Mouse (Mus musculus) heart, embryonic 10.5 days (tissue): ENCODE data around the gene H3f3b. TPM values are rescaled to one million over a fixed set of nuclear protein-coding genes. Genes with fewer than 3 reads are reported as not detected.
A peak's percentile ranks its signal among the peaks of the same experiment; 100 is the strongest.

Source experiments
- DNase-seq: peaks from one replicate; pipeline ENCODE4 v3.0.0-alpha.2; 2017; ENCODE audit warnings: low spot score
- H3K27ac ChIP-seq: fragments of 300-500 bp; sonication (generic); 2 replicates; pipeline ENCODE4 v1.5.1; 2016; ENCODE audit warnings: mild to moderate bottlenecking
- H3K27me3 ChIP-seq: fragments of 300-500 bp; sonication (generic); 2 replicates; pipeline ENCODE4 v1.6.1; 2016; ENCODE audit warnings: mild to moderate bottlenecking; ENCODE audit not compliant: poor library complexity, insufficient read depth, severe bottlenecking
- H3K36me3 ChIP-seq: fragments of 300-500 bp; sonication (generic); 2 replicates; pipeline ENCODE4 v1.6.1; 2016; ENCODE audit warnings: mild to moderate bottlenecking, moderate library complexity
- H3K4me1 ChIP-seq: fragments of 300-500 bp; sonication (generic); 2 replicates; pipeline ENCODE4 v1.6.1; 2016; ENCODE audit warnings: mild to moderate bottlenecking
- H3K4me3 ChIP-seq: fragments of 300-500 bp; sonication (generic); 2 replicates; pipeline ENCODE4 v1.5.1; 2016; ENCODE audit warnings: mild to moderate bottlenecking, moderate library complexity
- H3K9me3 ChIP-seq: fragments of 300-500 bp; sonication (generic); 2 replicates; pipeline ENCODE4 v1.6.1; 2016; ENCODE audit warnings: mild to moderate bottlenecking, moderate library complexity
- WGBS: fragments of 180-500 bp; shearing (Covaris S2); methylation state at CpG from one replicate; pipeline ENCODE4 v1.1.7; 2016; 5-methylcytosine and 5-hydroxymethylcytosine counted together
- polyA plus RNA-seq: library from polyadenylated mRNA; unstranded; fragments of >200 nt; fragmentation: Nextera tagmentation; extraction: Ambion mirVana; gene quantifications from 2 replicates; pipeline ENCODE4 v1.2.1, GENCODE M21; 2016

H3f3b gene
- 684 and 1,078 TPM in 2 replicates for polyA plus RNA-seq

DNA sequence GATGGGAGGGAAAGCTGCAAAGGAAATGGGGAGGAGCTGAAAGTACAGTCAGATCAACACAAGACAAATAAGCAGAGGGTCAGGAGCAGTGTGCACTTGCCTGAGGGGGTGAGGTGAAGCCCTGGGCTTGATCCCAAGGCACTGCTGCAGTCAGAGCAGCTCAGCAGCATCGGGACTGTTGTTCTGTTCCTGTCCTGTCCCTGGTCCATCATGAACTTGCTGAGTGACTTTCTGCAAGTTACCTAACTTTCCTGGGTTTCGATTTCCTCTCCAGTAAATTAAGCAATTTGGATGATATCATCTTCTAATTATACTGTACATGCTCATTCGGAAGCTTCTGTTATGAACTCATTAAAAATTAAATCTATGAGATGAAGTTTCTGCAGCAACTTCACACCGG is at the start of gene H3f3b:
Gene H3f3b (minus strand): TSS at position 207 of the 400 bp plus-strand sequence.
- H3K27ac ChIP-seq, result no peak within 1 kb of the TSS; the same call in 1 of the 2 replicates
- H3K9me3 ChIP-seq, result no peaks in the 10 kb centered on the region
- peaks cover 9% of the 10 kb centered on the region for H3K4me1 ChIP-seq
- H3K27me3 ChIP-seq, result no peaks in the 10 kb centered on the region
- WGBS, result 70% methylated on average over 4 of the region's 4 CpGs
- DNase-seq, result no peak
- no peak within 1 kb of the TSS for H3K4me3 ChIP-seq
- H3K36me3 ChIP-seq, result peaks cover 15% of the 10 kb centered on the region; the same call in 1 of the 2 replicates

DNA sequence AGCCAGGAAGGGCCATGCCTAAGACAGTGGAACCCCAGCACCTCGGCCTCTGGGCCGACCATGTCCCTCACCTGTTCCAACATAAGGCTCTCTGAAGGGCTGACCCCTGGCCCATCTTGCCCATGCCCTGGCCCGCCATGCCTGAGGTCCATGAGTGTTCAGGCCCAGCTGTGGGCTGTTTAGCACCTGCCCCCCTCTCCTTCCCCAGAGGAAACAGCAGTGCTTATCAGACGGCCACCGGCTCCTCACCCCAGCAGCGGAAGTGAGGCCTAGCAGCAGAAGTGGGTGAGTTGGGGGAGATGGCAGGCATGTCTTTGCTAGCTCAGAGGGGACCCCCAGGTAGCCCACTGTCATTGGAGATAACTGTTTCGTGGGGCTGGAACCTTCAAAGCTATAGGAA is 49.1 kb upstream of the H3f3b start:
- no peaks in the 10 kb centered on the region for H3K9me3 ChIP-seq
- peaks cover 33% of the 10 kb centered on the region for H3K36me3 ChIP-seq
- peak overlapping the region; percentile 53 for H3K4me3 ChIP-seq
- H3K27me3 ChIP-seq, result no peaks in the 10 kb centered on the region
- H3K4me1 ChIP-seq, result peaks cover 76% of the 10 kb centered on the region
- DNase-seq, result no peak
- H3K27ac ChIP-seq, result peak overlapping the region; percentile 86
- 48% methylated on average over 7 of the region's 7 CpGs for WGBS

GRCm38 (mm10) chr11:116076266-116076540 is 48.4 kb upstream of the H3f3b start:
- no peaks in the 10 kb centered on the region for H3K27me3 ChIP-seq
- DNase-seq, result no peak
- 57% methylated on average over 7 of the region's 7 CpGs for WGBS
- peaks cover 27% of the 10 kb centered on the region for H3K36me3 ChIP-seq
- peak overlapping the region; percentile 86 for H3K27ac ChIP-seq
- H3K4me3 ChIP-seq, result peak overlapping the region; percentile 53; the same call in 1 of the 2 replicates
- H3K4me1 ChIP-seq, result peaks cover 77% of the 10 kb centered on the region
- no peaks in the 10 kb centered on the region for H3K9me3 ChIP-seq

DNA sequence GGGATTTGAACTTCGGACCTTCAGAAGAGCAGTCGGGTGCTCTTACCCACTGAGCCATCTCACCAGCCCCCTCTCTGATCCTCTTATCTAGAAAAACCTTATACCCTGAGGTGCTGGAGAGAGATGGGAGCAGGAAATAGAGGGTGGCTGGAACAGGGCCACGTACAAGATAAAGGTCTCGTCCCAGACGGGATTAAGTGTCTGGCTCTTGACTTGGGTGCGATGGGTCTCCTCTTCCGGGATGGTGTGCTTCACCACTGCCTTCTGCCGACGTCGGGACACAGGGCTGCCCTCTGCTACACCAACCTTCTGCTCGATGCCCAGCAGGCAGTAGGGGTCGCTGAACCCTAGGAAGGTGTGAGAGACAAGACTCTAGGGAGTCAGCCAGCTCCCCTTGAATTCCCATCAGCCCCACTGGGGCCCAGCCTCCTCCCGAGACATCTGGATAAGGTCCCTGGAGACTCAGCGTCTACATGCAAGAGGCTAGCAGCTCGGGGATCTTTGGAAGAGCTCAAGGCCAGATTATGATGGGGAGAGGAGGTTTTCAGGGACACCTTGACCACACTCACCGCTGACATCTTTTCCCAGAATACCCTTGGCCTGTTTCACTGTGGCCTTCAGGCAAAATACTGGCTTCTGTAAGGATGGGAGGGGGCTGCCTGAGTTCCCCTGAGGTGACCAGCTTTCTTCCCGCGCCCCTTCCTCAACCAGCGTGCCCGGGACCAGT is 47.9 kb upstream of the H3f3b start:
- H3K4me3 ChIP-seq, result peak overlapping the region; percentile 53; the same call in 1 of the 2 replicates
- WGBS, result 29% methylated on average over 20 of the region's 20 CpGs
- H3K4me1 ChIP-seq, result peaks cover 77% of the 10 kb centered on the region
- H3K36me3 ChIP-seq, result peaks cover 22% of the 10 kb centered on the region
- H3K27ac ChIP-seq, result peak overlapping the region; percentile 86
- no peaks in the 10 kb centered on the region for H3K27me3 ChIP-seq
- H3K9me3 ChIP-seq, result no peaks in the 10 kb centered on the region
- DNase-seq, result no peak

- H3K4me1 ChIP-seq, result peaks cover 74% of the 10 kb centered on the region
Observed at GRCm38 (mm10) chr11:116074436-116074991, 46.8 kb upstream of the H3f3b start.

GRCm38 (mm10) chr11:116072608-116073007 is 44.8 kb upstream of the H3f3b start:
- Histone ChIP-seq H3K27me3 (no peaks in the 10 kb centered on the region; the same call in 1 of the 2 replicates), H3K27ac (no peak overlapping the region), H3K9me3 (no peaks in the 10 kb centered on the region), H3K4me1 (peaks cover 55% of the 10 kb centered on the region), H3K4me3 (no peak overlapping the region), H3K36me3 (no peaks in the 10 kb centered on the region)
- WGBS, result 65% methylated on average over 3 of the region's 3 CpGs
- no peak for DNase-seq

More at GRCm38 (mm10) chr11:116074436-116074991, 46.8 kb upstream of the H3f3b start:
- H3K27ac ChIP-seq, result peak overlapping the region; percentile 57; the same call in 1 of the 2 replicates
- H3K27me3 ChIP-seq, result no peaks in the 10 kb centered on the region
- no peaks in the 10 kb centered on the region for H3K9me3 ChIP-seq
- peaks cover 10% of the 10 kb centered on the region for H3K36me3 ChIP-seq
- 54% methylated on average over 7 of the region's 7 CpGs for WGBS
- no peak overlapping the region for H3K4me3 ChIP-seq
- DNase-seq, result no peak

DNA sequence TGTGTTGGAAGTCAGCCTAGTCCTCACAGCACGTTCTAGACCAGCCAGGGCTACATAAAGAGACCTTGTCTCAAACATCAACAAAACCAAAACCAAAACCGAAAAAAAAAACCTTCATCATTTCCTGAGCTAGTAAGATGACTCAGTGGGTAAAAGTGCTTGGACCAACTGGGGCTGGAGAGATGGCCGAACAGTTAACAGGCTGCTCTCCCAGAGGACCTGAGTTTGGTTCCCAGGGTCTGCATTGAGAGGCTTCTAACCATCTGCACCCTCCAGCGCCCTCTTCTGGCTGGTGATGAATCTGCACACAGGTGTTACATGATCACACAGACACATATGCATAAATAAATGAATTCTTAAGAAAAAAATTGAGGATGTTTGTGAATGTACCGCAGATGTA is 43.7 kb upstream of the H3f3b start:
- no peak overlapping the region for H3K4me3 ChIP-seq
- H3K4me1 ChIP-seq, result peaks cover 50% of the 10 kb centered on the region
- no peak overlapping the region for H3K27ac ChIP-seq
- H3K36me3 ChIP-seq, result no peaks in the 10 kb centered on the region
- H3K9me3 ChIP-seq, result no peaks in the 10 kb centered on the region
- WGBS, result 65% methylated on average over 5 of the region's 5 CpGs
- no peak for DNase-seq
- H3K27me3 ChIP-seq, result no peaks in the 10 kb centered on the region; the same call in 1 of the 2 replicates

DNA sequence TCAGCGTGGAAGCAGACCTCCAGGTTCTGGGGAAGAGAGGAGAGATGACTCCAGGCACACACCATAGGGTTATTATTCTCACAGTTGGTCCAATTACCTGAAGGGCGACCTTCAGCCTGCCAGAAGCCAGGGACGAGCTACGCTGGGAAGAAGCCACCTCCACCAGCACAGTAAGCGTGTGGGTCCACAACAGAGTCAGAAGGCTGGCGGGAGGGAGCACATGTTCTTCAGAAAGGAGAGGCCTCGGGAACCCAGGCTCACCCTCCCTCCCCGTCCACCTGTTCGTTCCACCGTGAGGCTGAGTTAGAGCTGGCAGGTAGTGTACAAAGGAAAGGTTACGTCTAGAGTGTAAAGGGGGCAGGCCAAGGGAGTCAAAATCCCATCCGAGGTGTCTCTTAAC is 37.6 kb upstream of the H3f3b start:
- DNase-seq, result no peak
- Histone ChIP-seq H3K27ac (no peak overlapping the region), H3K27me3 (no peaks in the 10 kb centered on the region; the same call in 1 of the 2 replicates), H3K36me3 (peaks cover 21% of the 10 kb centered on the region), H3K4me1 (peaks cover 32% of the 10 kb centered on the region), H3K4me3 (no peak overlapping the region), H3K9me3 (no peaks in the 10 kb centered on the region)
- WGBS, result 86% methylated on average over 12 of the region's 12 CpGs

- no peak for DNase-seq
- H3K27me3 ChIP-seq, result no peaks in the 10 kb centered on the region; the same call in 1 of the 2 replicates
- WGBS, result 56% methylated on average over 23 of the region's 23 CpGs
- H3K4me3 ChIP-seq, result no peak overlapping the region
- H3K9me3 ChIP-seq, result no peaks in the 10 kb centered on the region
- peaks cover 31% of the 10 kb centered on the region for H3K36me3 ChIP-seq
- peak overlapping the region; percentile 37; the same call in 1 of the 2 replicates for H3K27ac ChIP-seq
- peaks cover 26% of the 10 kb centered on the region for H3K4me1 ChIP-seq
Observed at GRCm38 (mm10) chr11:116064187-116064867, 36.6 kb upstream of the H3f3b start.

GRCm38 (mm10) chr11:116063562-116063961 is 35.8 kb upstream of the H3f3b start:
- Histone ChIP-seq H3K4me1 (peaks cover 26% of the 10 kb centered on the region), H3K36me3 (peaks cover 38% of the 10 kb centered on the region), H3K27me3 (no peaks in the 10 kb centered on the region; the same call in 1 of the 2 replicates), H3K9me3 (no peaks in the 10 kb centered on the region), H3K4me3 (no peak overlapping the region), H3K27ac (no peak overlapping the region)
- WGBS, result 65% methylated on average over 13 of the region's 13 CpGs
- DNase-seq, result no peak

DNA sequence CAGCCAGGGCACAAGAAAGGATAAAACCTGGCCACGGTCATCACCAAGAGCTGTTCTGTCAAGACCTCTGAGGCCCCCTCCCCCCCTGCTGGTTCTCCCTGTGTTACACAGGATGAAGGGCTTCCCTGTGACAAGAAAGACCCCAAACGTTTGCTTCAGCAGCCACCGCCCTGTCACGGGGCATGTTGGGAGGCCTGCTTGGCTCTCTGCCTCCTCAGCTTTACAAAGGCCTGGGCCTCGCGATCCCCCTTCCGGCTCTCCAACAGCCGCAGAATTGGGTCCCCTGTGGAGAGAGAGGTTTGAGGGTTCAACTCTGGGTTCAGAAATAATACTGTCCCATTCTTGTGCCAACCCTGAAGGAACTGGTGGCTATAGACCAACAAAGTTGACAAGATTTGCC is 34.8 kb upstream of the H3f3b start:
- H3K27ac ChIP-seq, result no peak overlapping the region
- no peak overlapping the region for H3K4me3 ChIP-seq
- WGBS, result 69% methylated on average over 8 of the region's 8 CpGs
- peaks cover 32% of the 10 kb centered on the region for H3K4me1 ChIP-seq
- no peak for DNase-seq
- no peaks in the 10 kb centered on the region for H3K27me3 ChIP-seq
- peaks cover 49% of the 10 kb centered on the region for H3K36me3 ChIP-seq
- no peaks in the 10 kb centered on the region for H3K9me3 ChIP-seq

DNA sequence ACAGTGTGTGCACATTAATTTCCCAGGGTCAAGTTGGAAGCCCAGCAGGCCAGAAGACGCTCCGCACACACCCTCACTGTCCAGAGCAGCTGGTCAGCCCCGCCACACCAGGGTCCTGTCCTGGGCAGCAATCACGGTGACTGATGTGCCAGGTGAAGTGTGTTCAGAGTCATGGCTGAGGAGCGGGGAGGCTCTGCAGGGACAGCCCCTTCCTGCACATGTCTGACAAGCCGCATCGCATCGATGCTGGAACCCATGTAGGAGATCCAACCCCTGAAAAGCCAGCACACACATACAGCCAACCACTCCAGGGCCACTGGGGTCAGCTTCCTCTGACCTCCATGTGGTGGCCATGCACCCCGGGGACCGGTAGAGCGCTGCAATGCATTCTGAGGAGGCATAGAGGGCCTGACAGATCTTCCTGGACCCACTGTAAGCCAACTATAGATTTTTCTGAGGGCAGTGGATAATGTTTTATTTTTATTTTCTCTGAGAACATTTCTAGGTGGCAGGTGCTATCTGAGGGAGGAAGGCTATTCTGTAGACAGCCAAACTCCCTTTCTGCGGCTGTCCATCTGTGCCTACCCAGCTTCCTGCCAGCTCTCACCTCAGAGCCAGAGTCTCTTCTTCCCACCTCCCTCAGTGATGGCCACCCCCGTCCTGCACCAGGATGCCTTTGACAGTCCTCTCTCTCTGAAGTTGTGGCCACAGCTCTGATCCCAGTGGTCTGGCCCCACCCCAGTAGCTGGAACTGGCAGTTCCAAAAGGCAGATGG is 34.1 kb upstream of the H3f3b start:
- no peak overlapping the region for H3K27ac ChIP-seq
- 86% methylated on average over 13 of the region's 13 CpGs for WGBS
- no peaks in the 10 kb centered on the region for H3K27me3 ChIP-seq
- no peak overlapping the region for H3K4me3 ChIP-seq
- peaks cover 37% of the 10 kb centered on the region for H3K4me1 ChIP-seq
- peaks cover 56% of the 10 kb centered on the region for H3K36me3 ChIP-seq
- DNase-seq, result no peak
- H3K9me3 ChIP-seq, result no peaks in the 10 kb centered on the region
